Mouse (Mus musculus): Measurements from ENCODE around the gene Gsdma. TPM values are rescaled to one million over a fixed set of nuclear protein-coding genes. Genes with fewer than 3 reads are reported as not detected.
"Not testable (repeated sequence)": the region's sequence is repeated elsewhere in the genome, so short reads cannot be mapped to it uniquely, and the experiment has no call there.

Gene Gsdma
- total RNA-seq (2014; fragmentation: Nextera tagmentation) (not detected in 2 replicates), total RNA-seq (2017) (0.42 and 0.57 TPM in 2 replicates)

DNA sequence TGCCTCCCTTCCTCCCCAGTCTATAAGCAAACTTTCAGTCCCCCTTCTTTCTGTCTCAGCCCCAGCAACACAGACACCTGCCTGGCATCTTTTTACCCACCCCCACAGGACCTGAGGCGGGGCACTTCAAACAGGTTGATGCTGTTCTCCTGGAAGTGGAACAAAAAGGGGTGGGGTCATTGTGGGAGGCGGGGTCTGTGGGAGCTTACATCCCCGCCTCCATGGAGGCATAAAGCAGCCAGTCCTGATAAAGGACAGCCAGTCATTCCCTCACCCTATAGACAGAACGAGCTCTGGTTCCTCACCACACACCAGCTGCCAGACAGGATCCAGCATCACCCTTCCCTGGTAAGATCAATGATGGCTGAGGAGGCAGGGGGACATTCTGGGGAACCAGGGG lies at the start of gene Gsdma:
Gene Gsdma, plus strand, starts transcription at position 261 of the 400 bp plus-strand sequence.
- 0 out of 2 replicates have a peak, but pooled peaks have one; percentile 45 for ATAC-seq (replicated peaks; ENCODE audit: low FRiP score, low TSS enrichment, poor library complexity, severe bottlenecking)

DNA sequence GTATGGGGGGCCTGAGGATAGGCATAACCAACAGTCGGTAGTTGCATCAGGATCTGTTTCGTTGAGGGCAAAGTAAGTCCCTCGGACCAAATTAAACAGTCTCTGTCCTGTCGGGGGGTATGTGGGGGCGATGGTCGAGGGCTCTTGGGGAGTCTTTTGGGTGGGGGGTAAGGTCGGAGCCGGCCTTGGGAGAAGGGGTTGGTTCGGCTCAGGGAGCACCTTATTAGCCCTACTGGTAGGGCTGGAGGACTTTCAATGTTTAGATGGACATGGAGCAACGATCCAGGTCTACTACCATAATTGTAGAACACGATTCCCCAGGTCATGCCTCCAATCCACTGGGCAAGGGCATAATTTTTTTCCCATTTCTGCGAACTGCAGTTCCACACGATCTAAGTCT lies 43.4 kb upstream of the Gsdma start:
- ATAC-seq (replicated peaks; ENCODE audit: low FRiP score, low TSS enrichment, poor library complexity, severe bottlenecking): no peak

DNA sequence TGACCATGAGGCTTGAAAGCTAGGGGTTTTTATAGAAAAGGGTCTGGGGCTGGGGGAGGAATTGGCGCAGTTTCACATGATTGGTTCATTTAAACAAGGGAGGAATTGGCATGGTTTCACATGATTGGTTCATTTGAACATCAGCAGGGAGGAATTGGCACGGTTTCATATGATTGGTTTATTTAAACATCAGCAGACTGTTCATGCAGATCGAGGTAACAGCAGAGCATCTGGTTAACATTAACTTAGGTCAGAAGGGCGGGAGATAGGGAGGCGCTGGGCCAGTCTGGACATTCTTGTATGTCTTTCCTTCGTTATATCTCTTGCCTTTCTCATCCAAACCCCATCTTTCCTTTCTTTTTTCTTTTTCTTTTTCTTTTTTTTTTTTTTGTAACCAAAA lies 40.2 kb upstream of the Gsdma start:
- not testable (repeated sequence) for ATAC-seq (replicated peaks; ENCODE audit: low FRiP score, low TSS enrichment, poor library complexity, severe bottlenecking)

DNA sequence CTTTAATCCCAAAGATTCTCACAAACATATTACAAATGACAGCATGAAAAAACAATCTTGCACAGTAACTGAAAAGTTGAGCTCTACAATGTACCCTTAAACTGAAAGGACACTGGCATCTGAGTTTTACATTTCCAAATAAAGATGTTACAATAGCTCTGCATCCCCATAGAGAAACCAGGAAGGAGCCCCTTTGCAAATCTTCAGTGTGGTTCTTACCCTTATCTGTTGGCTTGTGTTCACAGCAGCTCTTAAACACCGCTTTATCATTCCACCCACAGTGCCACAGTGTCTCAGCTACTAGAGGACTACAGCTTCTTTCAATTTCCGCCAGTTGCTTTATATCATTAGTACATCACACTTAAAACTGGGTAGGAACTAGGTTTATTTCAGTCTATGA lies 39.8 kb upstream of the Gsdma start:
- not testable (repeated sequence) for ATAC-seq (replicated peaks; ENCODE audit: low FRiP score, low TSS enrichment, poor library complexity, severe bottlenecking)

DNA sequence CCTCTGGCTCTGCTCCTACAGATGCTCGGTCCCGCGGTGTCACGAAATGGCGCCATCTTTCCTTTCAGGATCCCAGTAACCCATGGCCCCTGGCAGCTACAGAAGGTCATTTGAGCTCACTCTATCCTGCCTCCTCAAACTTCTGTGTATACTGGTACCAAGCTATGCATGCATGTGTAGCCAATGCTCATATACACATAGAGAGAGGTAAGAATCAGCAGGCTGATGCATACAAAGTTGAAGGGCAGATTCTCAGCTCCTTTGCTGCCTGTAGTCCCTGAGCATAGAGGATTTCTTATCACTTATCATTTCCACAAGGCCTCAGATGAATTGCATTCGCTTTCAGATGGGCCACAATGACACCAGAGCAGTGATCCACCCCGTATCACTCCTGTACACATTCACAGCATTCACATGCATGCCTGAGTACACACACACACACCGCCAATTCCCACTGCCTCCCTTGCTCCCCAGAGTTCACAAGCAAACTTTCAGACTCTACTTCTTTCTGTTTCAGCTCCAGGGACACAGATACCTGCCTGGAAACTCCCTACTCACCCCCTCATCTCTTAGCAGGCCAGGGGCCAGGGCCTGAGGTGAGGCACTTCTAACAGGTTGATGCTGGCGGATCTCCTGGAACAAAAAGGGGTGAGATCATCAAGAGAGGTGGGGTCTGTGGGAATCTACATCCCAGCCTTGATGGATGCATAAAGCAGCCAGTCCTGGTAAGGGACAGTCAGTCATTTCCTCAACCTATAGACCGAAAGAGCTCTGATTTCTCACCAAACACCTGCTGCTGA lies 38.3 kb upstream of the Gsdma start, which contains the start of the genes Gm12355 and Gsdma3:
Gene Gm12355, minus strand, starts transcription at position 51 of the 800 bp plus-strand sequence.
Gene Gsdma3, plus strand, starts transcription at position 750 of the 800 bp plus-strand sequence.
- ATAC-seq (replicated peaks; ENCODE audit: low FRiP score, low TSS enrichment, poor library complexity, severe bottlenecking): no peak

DNA sequence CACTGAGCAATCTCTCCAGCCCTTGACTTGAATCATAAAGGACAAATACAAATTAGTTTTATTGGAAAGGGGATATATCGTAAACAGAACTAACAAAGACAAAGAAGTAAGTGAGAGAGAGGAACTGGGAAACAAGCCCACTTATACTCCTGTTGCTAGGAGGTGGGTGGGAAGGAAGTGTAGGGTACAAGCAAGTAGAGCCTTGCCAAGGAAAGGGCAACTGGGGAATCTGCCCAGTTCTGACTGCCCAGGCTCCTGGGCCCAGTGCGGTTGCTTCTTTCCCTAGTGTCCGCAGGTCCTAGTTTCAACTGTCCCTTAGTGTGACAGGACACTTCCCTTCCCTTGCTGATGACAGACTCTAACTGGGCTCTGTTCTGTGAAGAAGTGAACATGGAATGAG lies 35.4 kb upstream of the Gsdma start:
- no peak for ATAC-seq (replicated peaks; ENCODE audit: low FRiP score, low TSS enrichment, poor library complexity, severe bottlenecking)

DNA sequence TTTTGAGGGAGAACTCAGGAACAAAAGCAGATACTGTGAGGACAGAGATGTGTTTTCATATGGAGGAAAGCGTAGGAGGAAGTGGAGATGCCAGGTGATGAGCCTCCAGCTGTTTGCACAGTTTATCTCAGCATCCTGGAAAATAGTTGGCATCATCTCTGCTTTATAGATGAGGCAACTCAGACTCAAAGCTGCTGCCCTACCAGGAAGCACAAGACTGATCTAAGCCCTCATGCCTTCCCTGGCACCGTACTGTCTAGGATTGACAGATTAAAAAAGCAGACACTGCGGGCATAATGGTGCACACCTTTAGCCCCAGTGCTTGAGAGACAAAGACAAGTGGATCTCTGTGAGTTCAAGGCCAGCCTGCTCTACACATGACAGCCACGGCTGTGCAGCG lies 33.5 kb upstream of the Gsdma start:
- no peak for ATAC-seq (replicated peaks; ENCODE audit: low FRiP score, low TSS enrichment, poor library complexity, severe bottlenecking)

DNA sequence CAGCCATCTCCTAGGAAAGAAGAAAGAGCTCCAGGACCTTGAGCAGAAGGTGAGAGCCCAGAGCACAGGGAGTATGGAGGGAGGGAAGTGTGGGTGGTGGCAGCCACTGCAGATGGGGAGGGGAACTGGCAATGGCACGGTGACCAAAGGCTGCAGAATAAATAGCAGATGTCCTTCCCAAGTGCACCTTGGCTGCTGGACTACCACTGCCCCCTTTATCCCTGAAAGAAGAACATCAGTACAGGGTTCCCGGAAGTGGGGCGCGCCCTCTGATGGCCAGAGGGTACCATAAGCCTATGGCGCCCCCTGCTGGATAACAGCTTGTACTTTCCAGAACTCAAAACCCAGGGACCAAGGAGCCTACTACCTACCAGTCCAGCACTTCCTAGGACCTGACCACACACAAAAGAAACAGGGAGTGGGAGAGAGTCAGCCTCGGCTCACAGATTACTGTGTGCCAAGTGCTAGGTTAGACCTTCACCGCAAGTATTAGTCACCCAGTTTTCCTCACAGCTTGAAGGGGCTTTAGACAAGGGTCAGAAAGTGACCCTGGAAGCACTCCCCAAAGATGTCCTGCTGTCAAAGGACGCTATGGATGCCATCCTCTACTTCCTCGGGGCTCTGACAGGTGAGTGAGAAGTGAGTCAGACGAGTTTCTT lies 28.7 kb upstream of the Gsdma start:
- peak; percentile 95 for ATAC-seq (replicated peaks; ENCODE audit: low FRiP score, low TSS enrichment, poor library complexity, severe bottlenecking)

DNA sequence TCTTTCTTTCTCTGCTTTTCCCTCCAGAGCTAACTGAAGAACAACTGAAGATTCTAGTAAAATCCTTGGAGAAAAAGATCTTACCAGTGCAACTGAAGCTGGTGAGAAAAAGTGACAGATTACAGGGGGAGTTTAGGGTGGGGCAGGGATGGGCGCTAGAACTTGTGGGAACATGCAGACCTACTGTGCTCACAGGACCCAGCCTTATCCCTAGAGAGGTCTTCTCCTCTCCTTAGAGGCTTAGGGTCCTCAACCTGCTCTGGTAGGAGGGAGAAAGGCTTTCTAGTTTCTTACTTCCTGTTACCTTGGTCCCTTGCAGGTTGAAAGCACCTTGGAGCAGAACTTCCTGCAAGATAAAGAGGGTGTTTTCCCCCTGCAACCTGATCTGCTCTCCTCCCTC lies 26.6 kb upstream of the Gsdma start:
- ATAC-seq (replicated peaks; ENCODE audit: low FRiP score, low TSS enrichment, poor library complexity, severe bottlenecking): no peak

DNA sequence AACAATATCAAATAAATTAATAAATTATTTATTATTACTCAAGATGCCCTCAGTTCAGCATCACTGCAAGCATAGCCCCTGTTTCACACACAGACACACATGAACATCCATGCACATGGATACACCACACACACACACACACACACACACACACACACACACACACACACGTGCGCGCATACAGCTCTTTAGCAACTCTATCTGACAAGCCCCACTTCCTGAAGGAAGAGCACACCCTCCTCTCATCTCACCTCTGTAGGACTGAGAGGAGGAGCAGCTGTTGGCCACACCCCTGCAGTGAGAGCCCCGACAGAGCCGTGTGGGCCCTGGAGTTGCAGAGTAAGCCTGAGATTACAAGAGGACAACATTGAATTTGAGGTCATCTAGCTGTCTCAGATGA lies 24.1 kb upstream of the Gsdma start:
- ATAC-seq (replicated peaks; ENCODE audit: low FRiP score, low TSS enrichment, poor library complexity, severe bottlenecking): no peak

DNA sequence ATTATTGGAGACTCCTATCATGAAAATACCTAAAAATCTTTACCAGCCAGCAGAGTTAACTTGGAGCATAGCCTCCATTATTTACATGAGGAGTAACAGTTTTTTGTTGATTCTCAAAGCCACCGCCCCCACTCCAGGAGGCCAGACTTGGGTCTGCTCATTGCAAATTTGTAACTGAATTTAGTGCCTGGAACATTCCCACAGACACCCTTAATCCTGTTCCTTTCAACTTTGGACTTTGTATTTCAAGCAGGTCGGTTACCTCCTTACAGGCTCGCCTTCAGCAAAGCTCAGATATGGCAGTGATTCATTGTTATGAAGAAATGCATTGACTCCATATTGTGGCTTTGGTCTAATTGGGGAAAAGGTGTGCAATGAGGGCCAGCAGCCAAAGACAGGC lies 19.4 kb upstream of the Gsdma start:
- ATAC-seq (replicated peaks; ENCODE audit: low FRiP score, low TSS enrichment, poor library complexity, severe bottlenecking): no peak

DNA sequence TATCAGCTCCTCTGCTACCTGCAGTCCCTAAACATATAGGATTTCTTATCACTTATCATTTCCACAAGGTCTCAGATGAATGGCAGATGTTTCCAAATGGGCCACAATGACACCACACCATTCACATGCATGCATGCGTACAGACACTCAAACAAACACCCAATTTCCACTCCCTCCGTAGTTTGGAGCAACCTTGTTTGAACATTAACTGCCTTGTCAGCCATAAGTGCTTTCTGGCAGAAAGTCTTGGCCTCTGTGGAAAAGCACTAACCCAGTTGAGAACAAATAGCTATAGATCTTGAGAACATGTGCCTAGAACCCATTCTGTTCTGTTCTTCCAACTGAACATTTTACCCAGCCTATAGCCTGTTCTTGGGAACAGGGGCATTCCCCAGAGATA lies 18.2 kb upstream of the Gsdma start:
- ATAC-seq (replicated peaks; ENCODE audit: low FRiP score, low TSS enrichment, poor library complexity, severe bottlenecking): no peak

DNA sequence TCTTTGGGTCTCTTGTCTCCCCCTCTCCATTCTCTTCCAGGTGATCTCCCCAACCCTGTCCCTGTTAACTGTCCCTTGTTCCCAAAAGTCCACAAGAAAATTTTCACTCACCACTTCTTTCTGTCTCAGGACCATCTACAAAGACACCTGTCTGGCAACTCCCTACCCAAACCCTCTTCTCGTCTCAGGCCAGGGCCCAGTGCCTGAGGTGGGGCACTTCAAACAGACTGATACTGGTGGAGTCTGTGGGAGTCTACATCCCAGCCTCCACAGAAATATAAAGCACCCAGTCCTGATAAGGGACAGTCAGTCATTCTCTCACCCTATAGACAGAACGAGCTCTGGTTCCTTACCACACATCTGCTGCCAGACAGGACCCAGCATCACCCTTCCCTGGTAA lies 17.7 kb upstream of the Gsdma start, which contains the start of gene Gsdma2:
Gene Gsdma2, plus strand, starts transcription at position 301 of the 400 bp plus-strand sequence.
- ATAC-seq (replicated peaks; ENCODE audit: low FRiP score, low TSS enrichment, poor library complexity, severe bottlenecking): no peak

DNA sequence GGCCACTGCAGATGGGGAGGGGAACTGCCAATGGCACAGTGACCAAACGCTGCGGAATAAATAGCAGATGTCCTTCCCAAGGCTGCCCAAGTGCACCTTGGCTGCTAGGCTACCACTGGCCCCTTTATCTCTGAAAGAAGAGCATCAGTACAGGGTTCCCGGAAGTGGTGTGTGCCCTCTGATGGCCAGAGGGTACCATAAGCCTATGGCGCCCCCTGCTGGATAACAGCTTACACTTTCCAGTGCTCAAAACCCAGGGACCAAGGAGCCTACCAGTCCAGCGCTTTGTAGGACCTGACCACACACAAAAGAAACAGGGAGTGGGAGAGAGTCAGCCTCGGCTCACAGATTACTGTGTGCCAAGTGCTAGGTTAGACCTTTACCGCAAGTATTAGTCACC lies 9.1 kb upstream of the Gsdma start:
- peak; percentile 89 for ATAC-seq (replicated peaks; ENCODE audit: low FRiP score, low TSS enrichment, poor library complexity, severe bottlenecking)

DNA sequence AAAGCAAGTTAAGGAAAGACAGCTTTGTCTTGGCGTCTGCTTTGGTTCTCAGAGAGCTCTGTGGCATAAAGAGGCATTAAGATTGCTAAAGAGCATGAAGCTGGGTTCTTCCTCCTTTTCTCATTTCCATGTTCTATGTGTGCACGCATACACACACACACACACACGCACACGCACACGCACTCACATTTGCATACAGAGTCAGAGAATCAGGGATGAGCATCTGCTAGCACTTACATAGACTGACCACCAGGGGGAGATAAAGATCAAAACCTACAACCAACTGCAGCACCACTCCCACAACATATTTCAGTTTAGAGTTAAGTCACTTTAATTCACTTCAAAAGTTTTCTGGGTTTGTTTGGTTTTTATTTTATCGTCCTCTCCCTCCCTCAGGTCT lies 3.6 kb upstream of the Gsdma start:
- peak; percentile 75 for ATAC-seq (replicated peaks; ENCODE audit: low FRiP score, low TSS enrichment, poor library complexity, severe bottlenecking)

DNA sequence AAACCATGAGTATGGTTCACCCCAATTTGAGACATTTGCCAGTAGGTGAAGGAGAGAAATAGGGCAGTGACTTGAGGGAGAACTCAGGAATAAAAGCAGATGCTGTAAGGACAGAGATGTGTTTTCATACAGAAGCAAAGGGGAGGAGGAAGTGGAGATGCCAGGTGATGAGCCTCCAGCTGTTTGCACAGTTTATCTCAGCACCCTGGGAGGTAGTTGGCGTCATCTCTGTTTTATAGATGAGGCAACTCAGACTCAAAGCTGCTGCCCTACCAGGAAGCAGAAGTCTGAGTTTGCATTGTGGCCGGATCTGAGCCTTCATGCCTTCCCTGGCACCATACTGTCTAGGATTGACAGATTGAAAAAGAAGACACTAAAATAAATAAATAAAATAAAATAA lies 4.8 kb downstream of the Gsdma start:
- no peak for ATAC-seq (replicated peaks; ENCODE audit: low FRiP score, low TSS enrichment, poor library complexity, severe bottlenecking)

DNA sequence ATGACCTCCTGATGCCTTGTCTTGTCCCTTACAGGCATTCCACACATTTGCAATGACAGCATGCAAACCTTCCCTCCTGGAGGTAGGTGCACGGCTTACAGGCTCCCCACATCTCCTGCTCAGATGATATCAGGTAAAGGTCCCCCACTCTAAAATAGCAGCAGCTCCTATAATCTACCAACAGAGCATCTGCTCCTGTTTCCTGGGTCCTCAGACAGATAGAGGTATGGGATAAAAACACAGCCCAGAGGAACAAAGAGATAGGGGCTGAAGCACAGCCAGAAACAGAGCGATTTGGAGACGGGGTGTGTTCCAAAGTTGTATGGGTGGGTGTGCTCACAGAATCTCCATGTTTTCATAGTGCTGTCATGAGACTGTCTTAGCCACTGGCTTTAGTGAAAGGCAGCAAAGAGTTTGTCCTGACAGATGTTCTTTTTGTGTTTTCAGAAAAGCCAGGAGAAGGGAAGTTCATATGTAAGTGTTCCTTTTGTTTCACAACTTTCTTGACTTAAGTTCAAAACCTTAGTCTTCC lies 7.2 kb downstream of the Gsdma start:
- ATAC-seq (replicated peaks; ENCODE audit: low FRiP score, low TSS enrichment, poor library complexity, severe bottlenecking): 0 out of 2 replicates have a peak, but pooled peaks have one; percentile 7

DNA sequence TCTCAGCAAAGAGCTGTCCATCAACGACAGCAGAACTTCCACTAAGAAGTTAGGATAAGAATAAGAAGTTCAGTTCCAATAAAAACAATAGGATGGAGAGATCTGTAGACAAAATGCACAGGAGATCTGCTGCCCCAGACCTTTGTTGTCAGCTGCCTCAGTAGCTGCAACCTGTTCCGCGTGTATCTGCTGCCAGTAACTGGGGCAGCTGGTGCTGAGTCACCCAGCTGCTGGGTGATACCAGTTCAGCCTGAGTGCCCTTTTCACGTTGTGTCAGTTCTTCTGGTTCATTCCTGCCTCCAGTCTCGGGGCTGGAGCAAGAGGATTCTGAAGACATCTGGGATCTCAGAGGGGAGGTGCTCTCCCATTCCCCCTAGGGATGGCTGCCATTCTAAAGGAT lies 7.7 kb downstream of the Gsdma start:
- ATAC-seq (replicated peaks; ENCODE audit: low FRiP score, low TSS enrichment, poor library complexity, severe bottlenecking): peak; percentile 75

DNA sequence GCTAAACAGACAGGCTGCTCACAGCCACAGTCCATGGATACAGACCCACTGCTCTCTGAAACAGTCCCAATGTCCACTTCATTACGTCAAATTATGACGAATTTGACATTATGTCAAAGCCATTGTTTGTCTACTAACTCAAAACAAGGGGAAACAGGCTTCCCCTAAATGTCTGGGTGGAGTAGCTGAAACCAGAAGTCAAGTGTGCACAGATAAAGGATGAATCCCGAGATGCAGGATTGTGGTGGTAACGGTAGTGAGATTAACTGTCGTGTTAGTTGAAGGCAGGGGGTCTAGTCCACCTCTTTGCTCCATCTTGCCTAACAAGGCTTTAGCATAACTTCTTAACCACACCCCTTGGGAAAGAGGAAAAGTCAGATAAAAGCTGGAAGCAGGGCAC lies 8.3 kb downstream of the Gsdma start:
- ATAC-seq (replicated peaks; ENCODE audit: low FRiP score, low TSS enrichment, poor library complexity, severe bottlenecking): no peak

DNA sequence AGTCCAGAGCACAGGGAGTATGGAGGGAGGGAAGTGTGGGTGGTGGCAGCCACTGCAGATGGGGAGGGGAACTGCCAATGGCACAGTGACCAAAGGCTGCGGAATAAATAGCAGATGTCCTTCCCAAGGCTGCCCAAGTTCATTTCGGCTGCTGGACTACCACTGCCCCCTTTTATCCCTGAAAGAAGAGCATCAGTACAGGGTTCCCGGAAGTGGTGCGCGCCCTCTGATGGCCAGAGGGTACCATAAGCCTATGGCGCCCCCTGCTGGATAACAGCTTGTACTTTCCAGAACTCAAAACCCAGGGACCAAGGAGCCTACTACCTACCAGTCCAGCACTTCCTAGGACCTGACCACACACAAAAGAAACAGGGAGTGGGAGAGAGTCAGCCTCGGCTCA lies 9.0 kb downstream of the Gsdma start:
- peak; percentile 79 for ATAC-seq (replicated peaks; ENCODE audit: low FRiP score, low TSS enrichment, poor library complexity, severe bottlenecking)

Data from megakaryocyte-erythroid progenitor cell, adult 5-6 weeks (primary cell).